Mouse (Mus musculus) lung, embryonic 16.5 days (tissue): ENCODE measurements around the gene Rnd1. TPM values are rescaled to one million over a fixed set of nuclear protein-coding genes. Genes with fewer than 3 reads are reported as not detected.

ENCODE experiments used
- ATAC-seq: fragments of 200-750 bp; cut with Nextera tagmentation; 2 replicates; pipeline ENCODE4 v1.8.0; 2017; ENCODE audit warnings: low read depth, mild to moderate bottlenecking, moderate library complexity
- H3K27ac ChIP-seq: fragments of 300-500 bp; sonication (generic); 2 replicates; pipeline ENCODE4 v1.5.1; 2014; ENCODE audit warnings: mild to moderate bottlenecking, control low read depth, low read length
- H3K27me3 ChIP-seq: fragments of 300-500 bp; sonication (generic); 2 replicates; pipeline ENCODE4 v1.6.1; 2014; ENCODE audit warnings: low read depth, low read length, mixed read lengths; ENCODE audit not compliant: control insufficient read depth, insufficient read depth
- H3K36me3 ChIP-seq: fragments of 300-500 bp; sonication (generic); 2 replicates; pipeline ENCODE4 v1.6.1; 2014; ENCODE audit warnings: low read length; ENCODE audit not compliant: control insufficient read depth, insufficient read depth
- H3K4me1 ChIP-seq: fragments of 300-500 bp; sonication (generic); replicated peaks from 2 replicates; pipeline ENCODE4 v1.6.1; 2014; ENCODE audit warnings: low read length, mixed read lengths; ENCODE audit not compliant: control insufficient read depth, insufficient read depth
- H3K4me2 ChIP-seq: fragments of 300-500 bp; sonication (generic); 2 replicates; pipeline ENCODE4 v1.6.1; 2014; ENCODE audit warnings: low read depth, low read length, control low read depth
- H3K4me3 ChIP-seq: fragments of 300-500 bp; sonication (generic); 2 replicates; pipeline ENCODE4 v1.5.1; 2014; ENCODE audit warnings: mild to moderate bottlenecking, low read length, control low read depth
- H3K9ac ChIP-seq: fragments of 300-500 bp; sonication (generic); 2 replicates; pipeline ENCODE4 v1.6.1; 2014; ENCODE audit warnings: low read length, control low read depth
- H3K9me3 ChIP-seq: fragments of 300-500 bp; sonication (generic); 2 replicates; pipeline ENCODE4 v1.6.1; 2016; ENCODE audit warnings: low read length; ENCODE audit not compliant: control insufficient read depth
- WGBS: fragments of 180-500 bp; shearing (Covaris S2); extraction: QIAGEN DNeasy Blood & Tissue Kit; methylation state at CpG from one replicate; pipeline ENCODE4 v1.1.7; 2014; 5-methylcytosine and 5-hydroxymethylcytosine counted together
- polyA plus RNA-seq: library from polyadenylated mRNA; unstranded; fragments of >200 nt; fragmentation: Nextera tagmentation; extraction: Ambion mirVana; gene quantifications from 2 replicates; pipeline ENCODE4 v1.2.1, GENCODE M21; 2015

Rnd1 gene
- polyA plus RNA-seq, 1 experiment from 2014 or later, result 0.68 TPM

GRCm38 (mm10) chr15:98614551-98614950 lies 62.7 kb downstream of the Rnd1 start:
- H3K9me3 ChIP-seq, result no peaks in the 10 kb centered on the region
- H3K27ac ChIP-seq, result no peak overlapping the region

More at GRCm38 (mm10) chr15:98614551-98614950, 62.7 kb downstream of the Rnd1 start:
- 33% methylated on average over 9 of the region's 9 CpGs for WGBS
- no peak for ATAC-seq
- Histone ChIP-seq H3K9ac (0 out of 2 replicates have a peak overlapping the region, but pooled peaks have one; percentile 21), H3K36me3 (no peaks in the 10 kb centered on the region), H3K4me3 (no peak overlapping the region), H3K4me1 (peaks cover 4% of the 10 kb centered on the region; the same call in 1 of the 2 replicates), H3K27me3 (no peaks in the 10 kb centered on the region), H3K4me2 (no peak overlapping the region)

Other genes with a start within 250 kb of the Rnd1 start
- not detected in 2 replicates for gene Olfr282, start 246.2 kb downstream of the Rnd1 start, polyA plus RNA-seq
- not detected in 2 replicates for gene Olfr281, start 224.9 kb downstream of the Rnd1 start, polyA plus RNA-seq
- not detected in 2 replicates for gene OR5BS1P, start 207.6 kb downstream of the Rnd1 start, polyA plus RNA-seq
- gene Lalba, start 194.7 kb downstream of the Rnd1 start, polyA plus RNA-seq, result 0.39 and 0.82 TPM in 2 replicates
- gene Olfr279, start 185.1 kb downstream of the Rnd1 start, polyA plus RNA-seq, result not detected in 2 replicates
- gene Kansl2, start 143.2 kb downstream of the Rnd1 start, polyA plus RNA-seq, result 86.3 and 89.9 TPM in 2 replicates
- gene Ccnt1, start 106.5 kb downstream of the Rnd1 start, polyA plus RNA-seq, result 51.6 and 64.2 TPM in 2 replicates
- gene 4930415O20Rik, start 106.5 kb downstream of the Rnd1 start, polyA plus RNA-seq, result not detected in 2 replicates
- gene Adcy6, start 67.4 kb downstream of the Rnd1 start, polyA plus RNA-seq, result 21.5 and 21.7 TPM in 2 replicates
- 21.9 and 22.7 TPM in 2 replicates for gene Cacnb3, start 46.6 kb downstream of the Rnd1 start, polyA plus RNA-seq
- gene Ddx23, start 14.6 kb downstream of the Rnd1 start, polyA plus RNA-seq, result 21.6 and 24.0 TPM in 2 replicates
- 4.9 and 5.3 TPM in 2 replicates for gene Ccdc65, start 30.7 kb upstream of the Rnd1 start, polyA plus RNA-seq
- gene Fkbp11, start 50.7 kb upstream of the Rnd1 start, polyA plus RNA-seq, result 32.5 and 33.5 TPM in 2 replicates
- gene Arf3, start 85.8 kb upstream of the Rnd1 start, polyA plus RNA-seq, result 40.2 and 40.6 TPM in 2 replicates
- gene Wnt10b, start 100.7 kb upstream of the Rnd1 start, polyA plus RNA-seq, result 0.13 and 0.23 TPM in 2 replicates
- not detected in 2 replicates for gene Wnt1, start 112.4 kb upstream of the Rnd1 start, polyA plus RNA-seq
- gene Ddn, start 132.0 kb upstream of the Rnd1 start, polyA plus RNA-seq, result not detected in 2 replicates
- 106 TPM in 2 replicates for gene Prkag1, start 154.1 kb upstream of the Rnd1 start, polyA plus RNA-seq
- gene Kmt2d, start 193.7 kb upstream of the Rnd1 start, polyA plus RNA-seq, result 11.9 and 12.7 TPM in 2 replicates
- 9.4 and 12.1 TPM in 2 replicates for gene Rhebl1, start 217.1 kb upstream of the Rnd1 start, polyA plus RNA-seq
- gene Dhh, start 221.1 kb upstream of the Rnd1 start, polyA plus RNA-seq, result 1.4 and 2.4 TPM in 2 replicates
- gene Lmbr1l, start 240.8 kb upstream of the Rnd1 start, polyA plus RNA-seq, result 15.7 and 17.3 TPM in 2 replicates